Mouse (Mus musculus): ENCODE data around the gene Glce. TPM values are rescaled to one million over a fixed set of nuclear protein-coding genes. Genes with fewer than 3 reads are reported as not detected.
A peak's percentile ranks its signal among the peaks of the same experiment; 100 is the strongest.

Gene Glce
- polyA plus RNA-seq, 1 experiment from 2014 or later: 23.0 TPM

- Histone ChIP-seq H3K4me2 (no peak overlapping the region), H3K36me3 (no peaks in the 10 kb centered on the region; the same call in 1 of the 2 replicates), H3K4me1 (replicated peaks) (no peaks in the 10 kb centered on the region), H3K27me3 (no peaks in the 10 kb centered on the region), H3K4me3 (no peak overlapping the region), H3K9me3 (no peaks in the 10 kb centered on the region), H3K27ac (replicated peaks) (no peak overlapping the region), H3K9ac (no peak overlapping the region)
- no peak for ATAC-seq (ENCODE audit: low FRiP score, low read depth)
- 84% methylated on average over 11 of the region's 11 CpGs for WGBS
Observed at GRCm38 (mm10) chr9:62059941-62060340, 62.5 kb downstream of the Glce start.

DNA sequence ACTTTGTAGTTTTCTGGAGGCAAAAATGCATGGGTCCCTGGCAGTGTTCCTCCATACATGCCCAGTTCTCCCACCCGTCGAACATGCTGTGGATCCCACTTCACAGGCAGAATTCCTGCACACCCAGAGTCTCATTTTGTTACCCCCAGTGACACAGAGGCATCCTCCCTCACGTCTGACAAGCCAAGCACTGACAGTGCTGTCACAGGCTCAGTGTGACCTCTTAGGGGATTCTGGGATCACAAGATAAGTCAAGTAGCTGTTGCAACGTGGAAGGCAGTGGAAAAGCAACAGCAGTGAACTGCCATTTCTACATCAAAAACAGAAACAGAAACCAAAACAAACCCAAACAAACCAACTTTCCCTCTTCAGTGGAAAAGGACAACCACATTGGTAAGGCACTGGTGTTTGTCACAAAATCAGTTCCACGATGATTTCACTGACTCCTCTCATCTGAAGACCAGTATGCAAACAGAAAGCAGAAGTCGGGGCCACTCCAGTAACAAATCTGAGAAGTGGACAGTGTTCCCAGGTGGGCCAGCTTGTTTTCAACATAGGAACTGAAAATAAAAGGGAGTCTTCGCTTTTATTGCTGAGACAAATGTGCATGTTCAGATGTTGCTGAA lies 64.5 kb downstream of the Glce start:
- H3K9ac ChIP-seq: no peak overlapping the region
- no peak overlapping the region for H3K4me2 ChIP-seq
- no peaks in the 10 kb centered on the region for H3K4me1 ChIP-seq (replicated peaks)
- no peak overlapping the region for H3K4me3 ChIP-seq
- H3K9me3 ChIP-seq: no peaks in the 10 kb centered on the region
- WGBS: 74% methylated on average over 7 of the region's 7 CpGs
- ATAC-seq (ENCODE audit: low FRiP score, low read depth): no peak
- H3K36me3 ChIP-seq: no peaks in the 10 kb centered on the region; the same call in 1 of the 2 replicates
- no peak overlapping the region for H3K27ac ChIP-seq (replicated peaks)
- no peaks in the 10 kb centered on the region for H3K27me3 ChIP-seq

GRCm38 (mm10) chr9:62056206-62056605 lies 66.2 kb downstream of the Glce start:
- Histone ChIP-seq H3K9me3 (no peaks in the 10 kb centered on the region), H3K4me2 (no peak overlapping the region), H3K36me3 (no peaks in the 10 kb centered on the region; the same call in 1 of the 2 replicates), H3K9ac (no peak overlapping the region), H3K4me1 (replicated peaks) (no peaks in the 10 kb centered on the region), H3K4me3 (no peak overlapping the region), H3K27me3 (no peaks in the 10 kb centered on the region), H3K27ac (replicated peaks) (no peak overlapping the region)
- WGBS: 92% methylated on average over 2 of the region's 2 CpGs
- ATAC-seq (ENCODE audit: low FRiP score, low read depth): no peak

GRCm38 (mm10) chr9:62050801-62051200 lies 71.7 kb downstream of the Glce start:
- WGBS: 56% methylated on average over 4 of the region's 4 CpGs
- Histone ChIP-seq H3K27me3 (no peaks in the 10 kb centered on the region), H3K4me1 (replicated peaks) (no peaks in the 10 kb centered on the region), H3K4me3 (no peak overlapping the region), H3K27ac (replicated peaks) (no peak overlapping the region), H3K4me2 (no peak overlapping the region), H3K9me3 (no peaks in the 10 kb centered on the region), H3K36me3 (no peaks in the 10 kb centered on the region), H3K9ac (no peak overlapping the region)
- ATAC-seq (ENCODE audit: low FRiP score, low read depth): no peak

DNA sequence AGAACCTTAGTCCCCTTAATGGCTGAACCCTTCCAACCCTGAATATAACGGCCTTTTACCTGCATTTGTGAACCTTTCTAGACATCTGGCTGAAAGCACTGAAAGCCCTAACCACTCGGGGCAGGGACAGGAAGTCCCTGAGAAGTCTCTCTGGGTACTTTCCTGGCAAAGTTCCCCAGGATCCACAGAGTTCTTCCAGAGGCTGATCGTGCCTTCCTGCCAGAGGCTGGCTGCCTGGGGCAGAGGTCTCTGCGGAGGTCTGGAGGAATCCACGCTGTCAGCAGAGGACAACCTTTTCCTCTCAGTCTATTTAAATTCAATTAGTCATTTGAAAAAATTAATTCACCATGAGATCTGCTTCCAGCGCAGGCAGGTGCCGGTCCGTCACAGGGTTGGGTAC lies 73.3 kb downstream of the Glce start:
- Histone ChIP-seq H3K9me3 (no peaks in the 10 kb centered on the region), H3K4me1 (replicated peaks) (no peaks in the 10 kb centered on the region), H3K27me3 (no peaks in the 10 kb centered on the region), H3K4me2 (no peak overlapping the region), H3K27ac (replicated peaks) (no peak overlapping the region), H3K9ac (no peak overlapping the region), H3K4me3 (no peak overlapping the region), H3K36me3 (no peaks in the 10 kb centered on the region)
- 48% methylated on average over 8 of the region's 8 CpGs for WGBS
- ATAC-seq (ENCODE audit: low FRiP score, low read depth): no peak

DNA sequence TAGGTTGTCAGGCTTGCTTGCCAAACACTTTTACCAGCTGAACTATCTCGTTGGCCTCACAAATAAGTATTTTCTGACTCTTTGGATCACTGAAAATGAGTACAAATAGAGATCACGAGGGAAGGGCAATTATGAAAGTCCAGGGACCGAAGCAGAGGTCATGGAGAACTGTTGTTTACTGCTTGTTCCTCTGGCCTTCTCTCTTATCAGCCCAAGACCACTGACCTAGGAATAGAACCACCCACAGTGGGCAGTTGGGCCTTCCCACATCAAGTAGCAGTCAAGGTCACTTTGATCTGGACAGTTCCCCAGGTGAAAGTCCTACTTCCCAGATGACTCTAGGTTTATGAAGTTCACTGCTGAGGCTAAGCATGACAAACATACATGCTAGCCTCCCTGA lies 80.3 kb downstream of the Glce start:
- H3K27ac ChIP-seq (replicated peaks): no peak overlapping the region
- no peaks in the 10 kb centered on the region for H3K27me3 ChIP-seq
- H3K9ac ChIP-seq: no peak overlapping the region
- no peaks in the 10 kb centered on the region for H3K36me3 ChIP-seq
- WGBS: 87% methylated on average over 3 of the region's 3 CpGs
- no peak overlapping the region for H3K4me3 ChIP-seq
- H3K4me1 ChIP-seq (replicated peaks): peaks cover 3% of the 10 kb centered on the region
- ATAC-seq (ENCODE audit: low FRiP score, low read depth): no peak
- no peak overlapping the region for H3K4me2 ChIP-seq
- H3K9me3 ChIP-seq: no peaks in the 10 kb centered on the region

DNA sequence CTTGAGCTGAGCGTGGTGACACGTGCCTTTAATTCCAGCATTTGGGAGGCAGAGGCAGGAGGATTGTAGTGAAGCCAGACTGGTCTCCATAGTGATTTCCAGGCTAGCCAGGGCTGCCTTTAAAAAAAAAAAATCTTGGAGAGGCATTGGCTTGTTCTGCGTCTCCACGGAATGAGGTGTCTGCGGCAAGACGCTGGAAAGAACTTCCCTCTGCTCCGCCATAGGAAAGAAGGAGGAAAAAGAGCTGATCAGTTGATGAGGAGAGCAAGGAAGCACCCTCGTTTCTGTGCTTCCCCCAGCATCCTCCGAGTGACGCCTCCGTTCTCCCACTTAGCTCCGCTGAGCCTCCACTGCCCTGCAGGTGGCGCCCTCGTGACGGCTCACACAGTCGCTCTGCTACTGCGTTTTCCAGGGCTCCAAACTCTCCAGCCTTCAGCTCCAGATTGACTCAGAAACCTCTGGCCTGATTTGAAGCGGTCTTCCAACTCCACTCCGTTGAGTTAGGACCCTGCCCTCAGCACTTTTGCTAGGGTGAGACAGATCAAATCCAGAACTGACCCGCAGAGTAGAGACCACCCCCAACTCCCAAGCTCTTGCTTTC lies 82.3 kb downstream of the Glce start:
- peak; percentile 79; the same call in 1 of the 2 replicates for ATAC-seq (ENCODE audit: low FRiP score, low read depth)
- no peak overlapping the region for H3K4me3 ChIP-seq
- no peaks in the 10 kb centered on the region for H3K9me3 ChIP-seq
- peak overlapping the region; percentile 36 for H3K4me2 ChIP-seq
- H3K4me1 ChIP-seq (replicated peaks): peaks cover 3% of the 10 kb centered on the region
- no peak overlapping the region for H3K27ac ChIP-seq (replicated peaks)
- 4% methylated on average over 20 of the region's 20 CpGs for WGBS
- H3K9ac ChIP-seq: no peak overlapping the region
- no peaks in the 10 kb centered on the region for H3K36me3 ChIP-seq
- H3K27me3 ChIP-seq: no peaks in the 10 kb centered on the region

DNA sequence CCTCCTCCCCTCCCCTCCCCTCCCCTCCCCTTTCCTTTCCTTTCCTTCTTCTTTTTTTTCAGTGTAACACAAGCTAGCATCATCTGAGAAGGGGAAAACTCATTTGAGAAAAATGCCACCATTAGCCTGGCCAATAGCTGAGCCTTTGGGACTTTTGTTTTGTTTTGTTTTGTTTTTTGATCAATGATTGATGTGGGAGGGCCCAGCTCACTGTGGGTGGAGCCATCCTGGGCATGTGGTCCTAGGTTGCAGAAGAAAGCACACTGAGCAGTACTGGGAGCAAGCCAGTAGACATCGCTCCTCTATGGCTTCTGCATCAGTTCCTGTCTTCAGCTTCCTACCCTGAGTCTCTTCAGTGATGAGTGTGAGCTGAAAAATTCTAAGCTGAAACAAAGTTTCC lies 86.6 kb downstream of the Glce start:
- H3K9me3 ChIP-seq: no peaks in the 10 kb centered on the region
- ATAC-seq (ENCODE audit: low FRiP score, low read depth): no peak
- peaks cover 3% of the 10 kb centered on the region for H3K4me1 ChIP-seq (replicated peaks)
- H3K4me2 ChIP-seq: no peak overlapping the region
- no peak overlapping the region for H3K27ac ChIP-seq (replicated peaks)
- H3K9ac ChIP-seq: no peak overlapping the region
- 75% methylated on average over 1 of the region's 1 CpGs for WGBS
- no peak overlapping the region for H3K4me3 ChIP-seq
- no peaks in the 10 kb centered on the region for H3K36me3 ChIP-seq
- no peaks in the 10 kb centered on the region for H3K27me3 ChIP-seq

- Histone ChIP-seq H3K4me3 (no peak overlapping the region), H3K9ac (no peak overlapping the region), H3K36me3 (no peaks in the 10 kb centered on the region), H3K4me1 (replicated peaks) (no peaks in the 10 kb centered on the region), H3K27ac (replicated peaks) (no peak overlapping the region), H3K27me3 (peaks cover 3% of the 10 kb centered on the region), H3K9me3 (no peaks in the 10 kb centered on the region), H3K4me2 (no peak overlapping the region)
- ATAC-seq (ENCODE audit: low FRiP score, low read depth): no peak
- WGBS: 90% methylated on average over 3 of the region's 3 CpGs
Observed at GRCm38 (mm10) chr9:62032206-62032605, 90.2 kb downstream of the Glce start.

- peaks cover 11% of the 10 kb centered on the region for H3K4me1 ChIP-seq (replicated peaks)
- H3K27me3 ChIP-seq: peaks cover 27% of the 10 kb centered on the region
- H3K4me3 ChIP-seq: no peak overlapping the region
- no peak overlapping the region for H3K27ac ChIP-seq (replicated peaks)
- 55% methylated on average over 3 of the region's 3 CpGs for WGBS
- no peak overlapping the region for H3K9ac ChIP-seq
- H3K36me3 ChIP-seq: no peaks in the 10 kb centered on the region
- H3K4me2 ChIP-seq: no peak overlapping the region
- no peak for ATAC-seq (ENCODE audit: low FRiP score, low read depth)
- no peaks in the 10 kb centered on the region for H3K9me3 ChIP-seq
Observed at GRCm38 (mm10) chr9:62028072-62028471, 94.4 kb downstream of the Glce start.

DNA sequence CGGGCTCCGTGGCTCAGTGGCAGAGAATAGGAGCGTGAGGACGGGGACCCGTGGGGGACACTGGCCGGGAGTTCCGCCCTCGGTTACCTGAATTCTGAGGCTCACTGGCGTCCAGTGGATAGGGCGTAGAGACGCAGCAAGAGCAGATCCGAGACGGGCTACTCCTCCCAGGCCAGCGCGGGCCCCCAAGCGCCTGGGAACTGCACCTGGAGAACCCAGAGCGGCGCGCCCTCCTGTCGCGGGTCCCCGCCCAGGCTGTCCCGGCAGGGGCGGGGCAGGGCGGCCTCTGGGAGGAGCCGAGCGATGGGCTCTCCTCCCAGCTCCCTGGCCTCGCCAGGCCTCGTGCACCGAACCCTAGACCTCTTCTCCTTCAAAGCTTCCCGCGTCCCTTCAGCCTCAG lies 95.9 kb downstream of the Glce start, which contains the start of gene Paqr5:
Gene Paqr5, minus strand, starts transcription at position 257 of the 400 bp plus-strand sequence.
- peak within 1 kb of the TSS; percentile 32 for H3K4me3 ChIP-seq
- H3K9me3 ChIP-seq: no peaks in the 10 kb centered on the region
- ATAC-seq (ENCODE audit: low FRiP score, low read depth): no peak
- no peak within 1 kb of the TSS for H3K9ac ChIP-seq
- no peak within 1 kb of the TSS for H3K27ac ChIP-seq (replicated peaks)
- no peaks in the 10 kb centered on the region for H3K36me3 ChIP-seq
- peaks cover 27% of the 10 kb centered on the region for H3K27me3 ChIP-seq
- peak within 1 kb of the TSS; percentile 67 for H3K4me2 ChIP-seq
- WGBS: 2% methylated on average over 23 of the region's 32 CpGs
- peaks cover 11% of the 10 kb centered on the region for H3K4me1 ChIP-seq (replicated peaks)

GRCm38 (mm10) chr9:62025056-62025455 lies 97.4 kb downstream of the Glce start:
- no peak overlapping the region for H3K9ac ChIP-seq
- H3K27ac ChIP-seq (replicated peaks): no peak overlapping the region
- peaks cover 27% of the 10 kb centered on the region for H3K27me3 ChIP-seq
- no peak for ATAC-seq (ENCODE audit: low FRiP score, low read depth)
- H3K9me3 ChIP-seq: no peaks in the 10 kb centered on the region
- no peaks in the 10 kb centered on the region for H3K36me3 ChIP-seq
- 47% methylated on average over 5 of the region's 5 CpGs for WGBS
- H3K4me1 ChIP-seq (replicated peaks): peaks cover 11% of the 10 kb centered on the region
- no peak overlapping the region for H3K4me3 ChIP-seq
- no peak overlapping the region for H3K4me2 ChIP-seq

DNA sequence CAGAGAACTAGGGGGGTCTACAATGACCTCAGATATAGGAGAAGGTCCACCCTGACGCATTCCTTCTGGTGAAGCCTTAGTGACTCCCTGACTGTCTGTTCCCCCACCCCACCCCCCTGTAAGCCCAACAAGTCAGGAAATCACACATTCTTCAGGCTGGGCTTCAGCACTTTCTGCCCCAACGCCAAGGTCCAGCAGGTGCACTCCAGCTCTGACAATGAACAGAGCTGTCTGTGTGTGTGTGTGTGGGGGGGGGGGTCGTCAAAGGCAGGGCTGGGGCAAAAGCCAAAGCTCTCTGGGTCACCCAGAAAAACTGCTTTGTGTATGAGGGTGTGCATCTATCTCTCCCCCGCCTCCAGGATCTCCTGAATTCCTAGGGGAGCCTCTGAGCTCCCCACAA lies 98.6 kb downstream of the Glce start:
- peaks cover 27% of the 10 kb centered on the region for H3K27me3 ChIP-seq
- no peak overlapping the region for H3K4me3 ChIP-seq
- no peak overlapping the region for H3K4me2 ChIP-seq
- H3K36me3 ChIP-seq: no peaks in the 10 kb centered on the region
- H3K4me1 ChIP-seq (replicated peaks): peaks cover 11% of the 10 kb centered on the region
- WGBS: 54% methylated on average over 4 of the region's 4 CpGs
- no peak overlapping the region for H3K9ac ChIP-seq
- no peak overlapping the region for H3K27ac ChIP-seq (replicated peaks)
- no peak for ATAC-seq (ENCODE audit: low FRiP score, low read depth)
- no peaks in the 10 kb centered on the region for H3K9me3 ChIP-seq

All from hindbrain, embryonic 15.5 days (tissue).